ENCODE assay signal across 12 mouse cellular contexts in the genomic region with DNA sequence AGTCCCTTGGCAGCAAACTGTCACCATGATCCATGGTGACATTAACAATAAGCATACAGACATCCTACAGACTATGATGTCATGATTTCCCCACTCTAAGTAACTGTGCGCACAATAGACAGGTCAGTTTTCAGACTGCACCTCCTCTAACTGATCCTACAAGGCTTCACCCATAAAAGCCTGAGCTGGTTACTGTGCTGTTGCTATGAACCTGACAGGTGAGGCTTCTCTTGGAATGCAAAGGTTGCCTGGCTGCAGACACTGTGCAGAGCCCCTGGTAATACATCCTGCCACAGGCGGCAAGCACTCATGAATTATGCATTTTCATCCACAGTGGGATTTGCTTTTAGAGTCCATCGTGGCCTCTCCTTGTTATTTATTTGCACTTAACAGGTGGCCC. TPM values are rescaled to one million over a fixed set of nuclear protein-coding genes. Genes with fewer than 3 reads are reported as not detected.
DNase-seq lines count a peak whose midpoint lies in the region; ATAC-seq and TF ChIP-seq lines count a peak whose summit lies in the region.
"Had no signal": no experiment of that assay in that cellular context is flagged by ENCODE, and none has a peak within 500 bp of the region (broad histone marks: within the 10 kb centered on the region; RNA-seq: fewer than 3 reads in every experiment).

No protein-coding gene starts in this region.

- no peaks in the 10 kb centered on the region for H3K36me3 ChIP-seq in intestine, embryonic 14.5 days (ENCODE audit: control insufficient read depth, insufficient read depth, low read length)
- H3K36me3 ChIP-seq in intestine, postnatal 0 days (ENCODE audit: control insufficient read depth, insufficient read depth) = no peaks in the 10 kb centered on the region
- 0 out of 2 replicates have a peak, but pooled peaks cover 5% of the 10 kb centered on the region for H3K36me3 ChIP-seq in embryonic facial prominence, embryonic 12.5 days
- peaks cover 1% of the 10 kb centered on the region for H3K36me3 ChIP-seq in hindbrain, embryonic 14.5 days (replicated peaks; ENCODE audit: control insufficient read depth, insufficient read depth)
- peaks cover 5% of the 10 kb centered on the region; the same call in 1 of the 2 replicates for H3K36me3 ChIP-seq in neural tube, embryonic 12.5 days
- H3K36me3 ChIP-seq: heart, embryonic 13.5 days had no signal

- no peak for DNase-seq in intestine, embryonic 14.5 days (ENCODE audit: low spot score)
- DNase-seq in hindbrain, embryonic 14.5 days (ENCODE audit: low spot score) = no peak
- DNase-seq in cerebellum, adult 11 months = no peak
- no peak for DNase-seq in kidney, postnatal 25 days
- DNase-seq in layer of hippocampus, adult 11-12 months (ENCODE audit: low spot score) = no peak
- DNase-seq: gastrocnemius, postnatal 14 days; kidney, postnatal 36 days; retina, postnatal 1 day had no signal

- peaks cover 6% of the 10 kb centered on the region; the same call in 1 of the 2 replicates for H3K4me1 ChIP-seq in intestine, embryonic 14.5 days (replicated peaks; ENCODE audit: control insufficient read depth, insufficient read depth, low read length)
- no peaks in the 10 kb centered on the region for H3K4me1 ChIP-seq in intestine, postnatal 0 days (replicated peaks; ENCODE audit: control insufficient read depth, insufficient read depth, low read length)
- H3K4me1 ChIP-seq in embryonic facial prominence, embryonic 12.5 days = peaks cover 15% of the 10 kb centered on the region; the same call in 1 of the 2 replicates
- peaks cover 82% of the 10 kb centered on the region for H3K4me1 ChIP-seq in hindbrain, embryonic 14.5 days (replicated peaks; ENCODE audit: control insufficient read depth, insufficient read depth, low read length)
- H3K4me1 ChIP-seq in neural tube, embryonic 12.5 days = peaks cover 65% of the 10 kb centered on the region

- no peak overlapping the region for H3K4me2 ChIP-seq in intestine, embryonic 14.5 days (ENCODE audit: low read length)
- H3K4me2 ChIP-seq in intestine, postnatal 0 days (replicated peaks; ENCODE audit: low read depth) = no peak overlapping the region
- H3K4me2 ChIP-seq in embryonic facial prominence, embryonic 12.5 days (replicated peaks) = no peak overlapping the region
- no peak overlapping the region for H3K4me2 ChIP-seq in hindbrain, embryonic 14.5 days (replicated peaks)
- H3K4me2 ChIP-seq in neural tube, embryonic 12.5 days (replicated peaks) = peak overlapping the region; percentile 31; the same call in 1 of the 2 replicates
- H3K4me2 ChIP-seq: heart, embryonic 13.5 days had no signal

- H3K9me3 ChIP-seq in intestine, embryonic 14.5 days (ENCODE audit: control insufficient read depth, low read length) = no peaks in the 10 kb centered on the region
- H3K9me3 ChIP-seq in intestine, postnatal 0 days (ENCODE audit: control insufficient read depth) = no peaks in the 10 kb centered on the region
- no peaks in the 10 kb centered on the region for H3K9me3 ChIP-seq in embryonic facial prominence, embryonic 12.5 days
- no peaks in the 10 kb centered on the region for H3K9me3 ChIP-seq in hindbrain, embryonic 14.5 days (ENCODE audit: control insufficient read depth, low read length)
- H3K9me3 ChIP-seq in neural tube, embryonic 12.5 days = no peaks in the 10 kb centered on the region
- H3K9me3 ChIP-seq: heart, embryonic 13.5 days had no signal

- 43% methylated on average over 3 of the region's 3 CpGs for WGBS in intestine, embryonic 14.5 days
- WGBS in intestine, postnatal 0 days = 52% methylated on average over 3 of the region's 3 CpGs
- 69% methylated on average over 3 of the region's 3 CpGs for WGBS in embryonic facial prominence, embryonic 12.5 days
- WGBS in hindbrain, embryonic 14.5 days = 31% methylated on average over 3 of the region's 3 CpGs
- WGBS in neural tube, embryonic 12.5 days = 50% methylated on average over 3 of the region's 3 CpGs

- H3K4me3 ChIP-seq in intestine, embryonic 14.5 days (ENCODE audit: low read depth, low read length) = no peak overlapping the region
- H3K4me3 ChIP-seq in intestine, postnatal 0 days (ENCODE audit: low read depth, low read length) = no peak overlapping the region
- H3K4me3 ChIP-seq in embryonic facial prominence, embryonic 12.5 days = no peak overlapping the region
- H3K4me3 ChIP-seq in hindbrain, embryonic 14.5 days (replicated peaks; ENCODE audit: low read length) = no peak overlapping the region
- no peak overlapping the region for H3K4me3 ChIP-seq in neural tube, embryonic 12.5 days
- H3K4me3 ChIP-seq: heart, embryonic 13.5 days had no signal

- peak; percentile 58 for ATAC-seq in intestine, embryonic 14.5 days (replicated peaks; ENCODE audit: low FRiP score, low TSS enrichment, low read depth)
- no peak for ATAC-seq in intestine, postnatal 0 days
- ATAC-seq in embryonic facial prominence, embryonic 12.5 days (ENCODE audit: insufficient number of reproducible peaks, insufficient read depth, low FRiP score, low TSS enrichment) = peak; percentile 57; the same call in 1 of the 2 replicates
- ATAC-seq in hindbrain, embryonic 14.5 days (ENCODE audit: low FRiP score) = peak; percentile 64
- peak; percentile 61 for ATAC-seq in neural tube, embryonic 12.5 days (ENCODE audit: low FRiP score, low read depth)

- no peak overlapping the region for H3K9ac ChIP-seq in intestine, embryonic 14.5 days (ENCODE audit: low read length)
- H3K9ac ChIP-seq in intestine, postnatal 0 days (ENCODE audit: low read depth, low read length) = no peak overlapping the region
- H3K9ac ChIP-seq in embryonic facial prominence, embryonic 12.5 days = no peak overlapping the region
- peak overlapping the region; percentile 4; the same call in 1 of the 2 replicates for H3K9ac ChIP-seq in hindbrain, embryonic 14.5 days
- H3K9ac ChIP-seq in neural tube, embryonic 12.5 days = no peak overlapping the region
- H3K9ac ChIP-seq: heart, embryonic 13.5 days had no signal

- TF ChIP-seq CTCF in intestine, postnatal 0 days (IDR thresholded peaks at IDR 0.05; ENCODE audit: low read depth) = no peak

- H3K27me3 ChIP-seq in intestine, embryonic 14.5 days (replicated peaks; ENCODE audit: control insufficient read depth, insufficient read depth, low read length) = no peaks in the 10 kb centered on the region
- H3K27me3 ChIP-seq in intestine, postnatal 0 days (replicated peaks; ENCODE audit: control insufficient read depth, insufficient read depth, low read length) = no peaks in the 10 kb centered on the region
- no peaks in the 10 kb centered on the region for H3K27me3 ChIP-seq in embryonic facial prominence, embryonic 12.5 days
- H3K27me3 ChIP-seq in hindbrain, embryonic 14.5 days (ENCODE audit: control insufficient read depth, insufficient read depth, low read length) = no peaks in the 10 kb centered on the region
- H3K27me3 ChIP-seq in neural tube, embryonic 12.5 days (replicated peaks) = no peaks in the 10 kb centered on the region
- H3K27me3 ChIP-seq: heart, embryonic 13.5 days had no signal

- no peak overlapping the region for H3K27ac ChIP-seq in intestine, embryonic 14.5 days (ENCODE audit: low read depth)
- no peak overlapping the region for H3K27ac ChIP-seq in intestine, postnatal 0 days (ENCODE audit: low read depth, low read length)
- H3K27ac ChIP-seq in embryonic facial prominence, embryonic 12.5 days = no peak overlapping the region
- H3K27ac ChIP-seq in hindbrain, embryonic 14.5 days = peak overlapping the region; percentile 1; the same call in 1 of the 2 replicates
- no peak overlapping the region; the same call in 1 of the 2 replicates for H3K27ac ChIP-seq in neural tube, embryonic 12.5 days
- H3K27ac ChIP-seq: heart, embryonic 13.5 days had no signal

RNA-seq across cellular contexts. Expression of a gene that starts 36.6 kb away (rescaled TPM):
- 21.1 and 21.7 TPM in 2 replicates for polyA plus RNA-seq in intestine, embryonic 14.5 days (2014; fragmentation: Nextera tagmentation; extraction: Ambion mirVana)
- polyA plus RNA-seq in intestine, postnatal 0 days (2015; fragmentation: Nextera tagmentation; extraction: Ambion mirVana) = 13.9 and 14.1 TPM in 2 replicates
- polyA plus RNA-seq in embryonic facial prominence, embryonic 12.5 days (2016; fragmentation: Nextera tagmentation; extraction: Ambion mirVana) = 146 and 177 TPM in 2 replicates
- polyA plus RNA-seq in hindbrain, embryonic 14.5 days (2014; fragmentation: Nextera tagmentation; extraction: Ambion mirVana) = 262 and 283 TPM in 2 replicates
- 392 and 466 TPM in 2 replicates for polyA plus RNA-seq in neural tube, embryonic 12.5 days (2016; fragmentation: Nextera tagmentation; extraction: Ambion mirVana)
